Mouse (Mus musculus) MEL (cell line): ENCODE data around the gene Pex5. TPM values are rescaled to one million over a fixed set of nuclear protein-coding genes. Genes with fewer than 3 reads are reported as not detected.

Source experiments
- DNase-seq: peaks from one replicate; pipeline ENCODE4 v3.0.0; 2011; ENCODE audit warnings: low read depth, low spot score
- H3K27ac ChIP-seq: 2 replicates; pipeline ENCODE4 v1.5.1; 2012; ENCODE audit warnings: low read depth, mild to moderate bottlenecking, control low read depth, low read length, moderate library complexity; ENCODE audit not compliant: control insufficient read depth
- H3K27me3 ChIP-seq, 2 experiments: fragments of 150-350 bp in 1 of 2; sonication (generic) in 1 of 2; 2 replicates each; pipeline ENCODE4 v1.6.1; 2012; ENCODE audit warnings: low read length in 2 of 2, mild to moderate bottlenecking in 2 of 2, improper control_type of control experiment in 1 of 2, moderate library complexity in 1 of 2; ENCODE audit not compliant: insufficient read depth in 2 of 2, control insufficient read depth in 1 of 2
- H3K36me3 ChIP-seq, 2 experiments: 2 replicates each; pipeline ENCODE4 v1.6.1; 2012 to 2014; ENCODE audit warnings: low read length in 2 of 2, improper control_type of control experiment in 1 of 2, inconsistent platforms in 1 of 2, mild to moderate bottlenecking in 1 of 2; ENCODE audit not compliant: insufficient read depth in 2 of 2, control insufficient read depth in 1 of 2
- H3K4me1 ChIP-seq, 2 experiments: fragments of 150-350 bp in 1 of 2; sonication (generic) in 1 of 2; 2 replicates each; pipeline ENCODE4 v1.6.1; 2012; ENCODE audit warnings: low read length in 2 of 2, improper control_type of control experiment in 1 of 2, mild to moderate bottlenecking in 1 of 2; ENCODE audit not compliant: insufficient read depth in 2 of 2, control insufficient read depth in 1 of 2
- H3K4me3 ChIP-seq, 2 experiments: fragments of 150-350 bp in 1 of 2; sonication (generic) in 1 of 2; 2 replicates each; pipeline ENCODE4 v1.5.1; 2012; ENCODE audit warnings: low read depth in 2 of 2, low read length in 2 of 2, mild to moderate bottlenecking in 2 of 2, moderate library complexity in 2 of 2, control low read depth in 1 of 2, improper control_type of control experiment in 1 of 2; ENCODE audit not compliant: control insufficient read depth in 1 of 2, insufficient read depth in 1 of 2
- H3K79me2 ChIP-seq: 2 replicates; pipeline ENCODE4 v1.6.1; 2012; ENCODE audit warnings: mild to moderate bottlenecking, low read length, moderate library complexity; ENCODE audit not compliant: control insufficient read depth, poor library complexity, insufficient read depth
- H3K9ac ChIP-seq: 2 replicates; pipeline ENCODE4 v1.6.1; 2012; ENCODE audit warnings: low read depth, mild to moderate bottlenecking, control low read depth, low read length, moderate library complexity; ENCODE audit not compliant: control insufficient read depth, poor library complexity, severe bottlenecking
- H3K9me3 ChIP-seq: fragments of 150-350 bp; sonication (generic); replicated peaks from 2 replicates; pipeline ENCODE4 v1.6.1; 2012; ENCODE audit warnings: mild to moderate bottlenecking, low read length, improper control_type of control experiment, moderate library complexity; ENCODE audit not compliant: insufficient read depth
- CHD1 ChIP-seq: IDR thresholded peaks from 2 replicates; pipeline ENCODE4 v1.6.1; 2012; ENCODE audit warnings: low read depth, mild to moderate bottlenecking, inconsistent platforms, low read length, improper control_type of control experiment
- CTCF ChIP-seq, 3 experiments: IDR thresholded peaks in 2 of 3; conservative IDR thresholded peaks in 1 of 3; 2 replicates each; pipeline ENCODE4 v1.5.1; 2011 to 2012; ENCODE audit warnings: low read length in 3 of 3, low read depth in 2 of 3, mild to moderate bottlenecking in 2 of 3, improper control_type of control experiment in 1 of 3, inconsistent platforms in 1 of 3, mixed read lengths in 1 of 3, moderate library complexity in 1 of 3; ENCODE audit not compliant: control insufficient read depth in 1 of 3, insufficient read depth in 1 of 3, poor library complexity in 1 of 3, severe bottlenecking in 1 of 3
- E2F4 ChIP-seq: IDR thresholded peaks from 2 replicates; pipeline ENCODE4 v1.6.1; 2011; ENCODE audit warnings: low read depth, low read length, improper control_type of control experiment, borderline replicate concordance
- ELF1 ChIP-seq: IDR thresholded peaks from 2 replicates; pipeline ENCODE4 v1.6.1; 2014; ENCODE audit warnings: low read depth, mild to moderate bottlenecking, inconsistent platforms, low read length, improper control_type of control experiment, moderate library complexity
- HCFC1 ChIP-seq: IDR thresholded peaks from 2 replicates; pipeline ENCODE4 v1.6.1; 2012; ENCODE audit warnings: low read depth, mild to moderate bottlenecking, inconsistent platforms, low read length, improper control_type of control experiment, moderate library complexity
- JUND ChIP-seq: IDR thresholded peaks from 2 replicates; pipeline ENCODE4 v1.6.1; 2011; ENCODE audit warnings: low read depth, mild to moderate bottlenecking, improper control_type of control experiment, low read length
- KAT2A ChIP-seq: conservative IDR thresholded peaks from 2 replicates; pipeline ENCODE4 v1.6.1; 2012; ENCODE audit warnings: low read depth, low read length, improper control_type of control experiment, inconsistent platforms
- MAFK ChIP-seq: IDR thresholded peaks from 2 replicates; pipeline ENCODE4 v1.6.1; 2011; ENCODE audit warnings: low read depth, mild to moderate bottlenecking, low read length, improper control_type of control experiment, borderline replicate concordance
- MAX ChIP-seq: IDR thresholded peaks from 2 replicates; pipeline ENCODE4 v1.6.1; 2011; ENCODE audit warnings: low read length, improper control_type of control experiment
- MEF2A ChIP-seq: IDR thresholded peaks from 2 replicates; pipeline ENCODE4 v1.6.1; 2014; ENCODE audit warnings: low read depth, mild to moderate bottlenecking, inconsistent platforms, low read length, improper control_type of control experiment; ENCODE audit not compliant: poor library complexity, insufficient replicate concordance, severe bottlenecking; ENCODE audit errors: extremely low read depth
- MYB ChIP-seq: IDR thresholded peaks from 2 replicates; pipeline ENCODE4 v1.6.1; 2011; ENCODE audit warnings: mild to moderate bottlenecking, low read depth, low read length, improper control_type of control experiment
- MYC ChIP-seq: IDR thresholded peaks from 2 replicates; pipeline ENCODE4 v1.6.1; 2011; ENCODE audit warnings: low read depth, mild to moderate bottlenecking, low read length, improper control_type of control experiment, moderate library complexity
- NRF1 ChIP-seq: IDR thresholded peaks from 2 replicates; pipeline ENCODE4 v1.6.1; 2014; ENCODE audit warnings: low read depth, mild to moderate bottlenecking, inconsistent platforms, low read length, improper control_type of control experiment, moderate library complexity; ENCODE audit not compliant: poor library complexity, insufficient read depth, severe bottlenecking
- POLR2A ChIP-seq, 2 experiments: IDR thresholded peaks; 2 replicates each; pipeline ENCODE4 v1.6.1; 2011 to 2012; ENCODE audit warnings: low read length in 2 of 2, mild to moderate bottlenecking in 2 of 2, control low read depth in 1 of 2, improper control_type of control experiment in 1 of 2, low read depth in 1 of 2, moderate library complexity in 1 of 2; ENCODE audit not compliant: control insufficient read depth in 1 of 2, insufficient read depth in 1 of 2, poor library complexity in 1 of 2
- POLR2AphosphoS2 ChIP-seq: IDR thresholded peaks from 2 replicates; pipeline ENCODE4 v1.6.1; 2011; ENCODE audit warnings: low read length, improper control_type of control experiment
- POLR2AphosphoS5 ChIP-seq: IDR thresholded peaks from 2 replicates; pipeline ENCODE4 v1.6.1; 2012; ENCODE audit warnings: low read depth, borderline replicate concordance, mild to moderate bottlenecking, inconsistent platforms, low read length, moderate library complexity, mixed read lengths
- SIN3A ChIP-seq: IDR thresholded peaks from 2 replicates; pipeline ENCODE4 v1.6.1; 2012; ENCODE audit warnings: low read length, improper control_type of control experiment, inconsistent platforms
- SMC3 ChIP-seq: IDR thresholded peaks from 2 replicates; pipeline ENCODE4 v1.6.1; 2011; ENCODE audit warnings: low read depth, low read length, improper control_type of control experiment
- TCF12 ChIP-seq: IDR thresholded peaks from 2 replicates; pipeline ENCODE4 v1.6.1; 2014; ENCODE audit warnings: low read depth, mild to moderate bottlenecking, inconsistent platforms, low read length, improper control_type of control experiment, moderate library complexity
- UBTF ChIP-seq: IDR thresholded peaks from 2 replicates; pipeline ENCODE4 v1.6.1; 2012; ENCODE audit warnings: low read depth, mild to moderate bottlenecking, inconsistent platforms, low read length, improper control_type of control experiment, moderate library complexity, borderline replicate concordance; ENCODE audit not compliant: insufficient read depth
- USF1 ChIP-seq: IDR thresholded peaks from 2 replicates; pipeline ENCODE4 v1.6.1; 2014; ENCODE audit warnings: low read depth, mild to moderate bottlenecking, inconsistent platforms, low read length, improper control_type of control experiment, moderate library complexity
- ZMIZ1 ChIP-seq: IDR thresholded peaks from 2 replicates; pipeline ENCODE4 v1.6.1; 2012; ENCODE audit warnings: low read depth, mild to moderate bottlenecking, inconsistent platforms, low read length, improper control_type of control experiment, moderate library complexity
- polyA plus RNA-seq, 2 experiments: library from polyadenylated mRNA; stranded (reverse) in 1 of 2; unstranded in 1 of 2; fragments of >175 nt in 1 of 2; fragments of >200 nt in 1 of 2; gene quantifications; 2 replicates each; pipeline versions ENCODE4 v1.2.1 to v1.2.4; 2012; ENCODE audit warnings: low replicate concordance in 2 of 2, low read depth in 1 of 2; ENCODE audit not compliant: insufficient read length in 2 of 2, insufficient read depth in 1 of 2, missing spikeins in 1 of 2
- total RNA-seq: library from RNA; depleted of rRNA; stranded (reverse); fragments of 300-350 nt; gene quantifications from 2 replicates; pipeline ENCODE4 v1.2.3, GENCODE M21; 2012

The Pex5 gene
- total and polyA plus RNA-seq, 3 experiments, result 63.0 to 63.1 TPM; not detected in 1

- H3K4me1 ChIP-seq, result no peaks in the 10 kb centered on the region
- H3K9ac ChIP-seq, result no peak overlapping the region
- DNase-seq, result no peak
- peaks cover 2% of the 10 kb centered on the region; the same call in 1 of the 2 replicates for H3K79me2 ChIP-seq
- TF ChIP-seq HCFC1, result no peak
- no peak for TF ChIP-seq TCF12
- no peak for TF ChIP-seq KAT2A
- no peak for TF ChIP-seq POLR2AphosphoS2
- no peak for TF ChIP-seq NRF1
- H3K9me3 ChIP-seq, result no peaks in the 10 kb centered on the region
- H3K27ac ChIP-seq, result no peak overlapping the region
- H3K4me3 ChIP-seq, result no peak overlapping the region
- peaks cover 5 to 23% of the 10 kb centered on the region in 2 experiments for H3K36me3 ChIP-seq
- no peaks in the 10 kb centered on the region for H3K27me3 ChIP-seq
Measured at GRCm38 (mm10) chr6:124406326-124406725, 8.5 kb downstream of the Pex5 start.

- Histone ChIP-seq H3K9ac (no peak overlapping the region), H3K4me1 (no peaks in the 10 kb centered on the region), H3K27me3 (no peaks in the 10 kb centered on the region), H3K36me3 (peaks cover 0 to 13% of the 10 kb centered on the region in 2 experiments; a peak in 2 of 4 replicates), H3K79me2 (no peaks in the 10 kb centered on the region), H3K4me3 (no peak overlapping the region), H3K9me3 (no peaks in the 10 kb centered on the region), H3K27ac (no peak overlapping the region)
- TF ChIP-seq JUND (no peak), MYC (no peak), SMC3 (no peak), MEF2A (no peak), POLR2A (IDR thresholded peaks at IDR 0.05; ENCODE audit: control insufficient read depth in 1 of 2, insufficient read depth in 1 of 2, low read depth in 1 of 2, low read length in 2 of 2, poor library complexity in 1 of 2) (no peak), CHD1 (no peak), MAFK (no peak), POLR2AphosphoS5 (no peak), E2F4 (no peak), TCF12 (no peak), CTCF (IDR thresholded peaks at IDR 0.05 in 2 of 3, conservative IDR thresholded peaks at IDR 0.05 in 1 of 3; ENCODE audit: control insufficient read depth in 1 of 3, insufficient read depth in 1 of 3, low read depth in 2 of 3, low read length in 3 of 3, poor library complexity in 1 of 3, severe bottlenecking in 1 of 3) (no peak), ZMIZ1 (no peak), MAX (no peak), MYB (no peak), KAT2A (no peak), ELF1 (no peak), SIN3A (no peak), UBTF (no peak), USF1 (no peak)
- no peak for DNase-seq
Measured at GRCm38 (mm10) chr6:124399738-124400137, 15.1 kb downstream of the Pex5 start.
